Mouse (Mus musculus) embryonic facial prominence, embryonic 15.5 days (tissue): ENCODE data around the gene Zfyve9. TPM values are rescaled to one million over a fixed set of nuclear protein-coding genes. Genes with fewer than 3 reads are reported as not detected.

Source experiments
- ATAC-seq: fragments of 200-750 bp; cut with Nextera tagmentation; 2 replicates; pipeline ENCODE4 v1.8.0; 2017; ENCODE audit warnings: low read depth, moderate TSS enrichment; ENCODE audit not compliant: insufficient number of reproducible peaks, low FRiP score, low TSS enrichment
- H3K27ac ChIP-seq: fragments of 300-500 bp; sonication (generic); replicated peaks from 2 replicates; pipeline ENCODE4 v1.5.1; 2015; ENCODE audit warnings: mild to moderate bottlenecking, inconsistent platforms
- H3K27me3 ChIP-seq: fragments of 300-500 bp; sonication (generic); 2 replicates; pipeline ENCODE4 v1.6.1; 2015; ENCODE audit warnings: inconsistent platforms
- H3K36me3 ChIP-seq: fragments of 300-500 bp; sonication (generic); 2 replicates; pipeline ENCODE4 v1.6.1; 2015; ENCODE audit warnings: mild to moderate bottlenecking, inconsistent platforms
- H3K4me1 ChIP-seq: fragments of 300-500 bp; sonication (generic); 2 replicates; pipeline ENCODE4 v1.6.1; 2015; ENCODE audit warnings: inconsistent platforms
- H3K4me2 ChIP-seq: fragments of 300-500 bp; sonication (generic); replicated peaks from 2 replicates; pipeline ENCODE4 v1.6.1; 2015; ENCODE audit warnings: mild to moderate bottlenecking, inconsistent platforms
- H3K4me3 ChIP-seq: fragments of 300-500 bp; sonication (generic); replicated peaks from 2 replicates; pipeline ENCODE4 v1.5.1; 2015; ENCODE audit warnings: mild to moderate bottlenecking, inconsistent platforms
- H3K9ac ChIP-seq: fragments of 300-500 bp; sonication (generic); 2 replicates; pipeline ENCODE4 v1.6.1; 2015; ENCODE audit warnings: inconsistent platforms
- H3K9me3 ChIP-seq: fragments of 300-500 bp; sonication (generic); replicated peaks from 2 replicates; pipeline ENCODE4 v1.6.1; 2016; ENCODE audit warnings: inconsistent platforms
- WGBS: fragments of 180-500 bp; shearing (Covaris S2); methylation state at CpG from one replicate; pipeline ENCODE4 v1.1.7; 2015; 5-methylcytosine and 5-hydroxymethylcytosine counted together
- polyA plus RNA-seq: library from polyadenylated mRNA; unstranded; fragments of >200 nt; fragmentation: Nextera tagmentation; extraction: Ambion mirVana; gene quantifications from 2 replicates; pipeline ENCODE4 v1.2.1, GENCODE M21; 2015

Zfyve9 gene
- polyA plus RNA-seq, 1 experiment from 2014 or later = 4.8 TPM

DNA sequence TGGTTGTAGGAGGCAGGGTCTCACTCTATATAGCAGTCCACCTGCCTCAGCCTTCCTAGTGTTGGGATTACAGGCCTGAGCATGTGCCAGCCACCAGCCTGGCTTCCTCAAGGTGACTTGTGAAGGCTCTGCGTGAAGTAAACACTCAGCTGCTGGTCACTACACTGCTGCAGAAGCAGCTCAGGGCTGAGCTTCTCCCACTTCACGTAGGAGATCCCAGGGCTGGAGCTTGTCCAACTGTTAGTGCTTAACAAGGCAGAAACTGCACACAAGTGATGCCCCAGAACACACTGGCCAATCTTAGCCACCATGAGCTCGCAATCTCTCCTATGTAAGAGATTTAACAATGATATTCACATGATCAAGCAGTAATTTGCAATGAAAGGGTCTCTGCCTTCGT, 145.9 kb downstream of the Zfyve9 start:
- no peak for ATAC-seq
- WGBS = 69% methylated on average over 4 of the region's 4 CpGs
- no peak overlapping the region for H3K4me3 ChIP-seq
- H3K27me3 ChIP-seq = no peaks in the 10 kb centered on the region
- H3K9ac ChIP-seq = no peak overlapping the region
- no peak overlapping the region for H3K27ac ChIP-seq
- H3K36me3 ChIP-seq = peaks cover 87% of the 10 kb centered on the region
- H3K4me2 ChIP-seq = no peak overlapping the region
- no peaks in the 10 kb centered on the region for H3K9me3 ChIP-seq
- H3K4me1 ChIP-seq = no peaks in the 10 kb centered on the region

DNA sequence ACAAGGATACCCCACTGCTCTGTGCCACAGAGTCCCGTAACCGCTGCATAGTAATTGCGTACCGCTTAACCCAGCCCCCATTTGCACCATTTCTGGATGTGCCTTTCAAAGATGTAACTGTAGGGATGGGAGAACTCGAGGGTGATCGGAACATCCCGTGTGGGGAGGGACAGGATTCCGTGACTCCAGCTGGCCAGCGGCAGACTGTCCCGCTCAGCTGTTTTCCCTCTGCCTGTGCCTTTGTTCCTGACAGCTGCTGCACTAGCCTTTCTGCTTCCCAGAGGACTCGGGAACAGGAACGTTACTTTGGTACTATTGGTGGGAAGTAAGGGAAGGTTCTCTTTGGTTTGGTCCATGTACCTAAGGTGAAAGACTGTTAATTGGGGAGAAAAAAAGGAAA, 146.9 kb downstream of the Zfyve9 start:
- Histone ChIP-seq H3K4me3 (no peak overlapping the region), H3K27ac (no peak overlapping the region), H3K27me3 (no peaks in the 10 kb centered on the region), H3K4me1 (no peaks in the 10 kb centered on the region), H3K9me3 (no peaks in the 10 kb centered on the region), H3K36me3 (peaks cover 88% of the 10 kb centered on the region), H3K9ac (no peak overlapping the region), H3K4me2 (no peak overlapping the region)
- ATAC-seq = no peak
- WGBS = 81% methylated on average over 12 of the region's 12 CpGs

DNA sequence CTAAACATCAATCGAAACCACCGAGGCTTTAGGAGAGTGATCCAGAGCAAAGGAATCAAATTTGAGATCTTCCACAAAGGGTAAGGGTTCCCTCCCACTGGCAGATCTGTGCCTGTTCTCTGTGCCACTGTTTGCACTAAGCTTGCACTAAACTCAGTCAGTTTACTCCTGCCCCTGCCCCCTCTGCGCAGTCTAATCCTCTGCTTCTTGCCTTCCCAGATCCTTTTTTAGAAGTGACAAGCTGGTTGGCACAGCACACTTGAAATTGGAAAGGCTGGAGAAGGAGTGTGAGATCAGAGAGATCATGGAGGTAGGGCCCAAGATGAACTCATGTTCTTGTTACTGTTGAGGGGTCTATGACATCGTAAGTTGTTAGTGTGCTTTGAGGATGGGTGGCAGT, 149.0 kb downstream of the Zfyve9 start:
- Histone ChIP-seq H3K9me3 (no peaks in the 10 kb centered on the region), H3K36me3 (peaks cover 94% of the 10 kb centered on the region)

GRCm38 (mm10) chr4:108630096-108630495, 150.5 kb downstream of the Zfyve9 start:
- Histone ChIP-seq H3K4me1 (no peaks in the 10 kb centered on the region), H3K27ac (no peak overlapping the region), H3K4me3 (no peak overlapping the region), H3K4me2 (no peak overlapping the region), H3K9me3 (no peaks in the 10 kb centered on the region), H3K36me3 (peaks cover 96% of the 10 kb centered on the region), H3K27me3 (no peaks in the 10 kb centered on the region), H3K9ac (no peak overlapping the region)
- WGBS = 92% methylated on average over 9 of the region's 9 CpGs
- ATAC-seq = no peak

More for the DNA sequence above, 149.0 kb downstream of the Zfyve9 start:
- Histone ChIP-seq H3K4me2 (no peak overlapping the region), H3K4me3 (no peak overlapping the region), H3K27ac (no peak overlapping the region), H3K4me1 (no peaks in the 10 kb centered on the region), H3K27me3 (no peaks in the 10 kb centered on the region), H3K9ac (no peak overlapping the region)
- WGBS = 92% methylated on average over 4 of the region's 4 CpGs
- no peak for ATAC-seq

DNA sequence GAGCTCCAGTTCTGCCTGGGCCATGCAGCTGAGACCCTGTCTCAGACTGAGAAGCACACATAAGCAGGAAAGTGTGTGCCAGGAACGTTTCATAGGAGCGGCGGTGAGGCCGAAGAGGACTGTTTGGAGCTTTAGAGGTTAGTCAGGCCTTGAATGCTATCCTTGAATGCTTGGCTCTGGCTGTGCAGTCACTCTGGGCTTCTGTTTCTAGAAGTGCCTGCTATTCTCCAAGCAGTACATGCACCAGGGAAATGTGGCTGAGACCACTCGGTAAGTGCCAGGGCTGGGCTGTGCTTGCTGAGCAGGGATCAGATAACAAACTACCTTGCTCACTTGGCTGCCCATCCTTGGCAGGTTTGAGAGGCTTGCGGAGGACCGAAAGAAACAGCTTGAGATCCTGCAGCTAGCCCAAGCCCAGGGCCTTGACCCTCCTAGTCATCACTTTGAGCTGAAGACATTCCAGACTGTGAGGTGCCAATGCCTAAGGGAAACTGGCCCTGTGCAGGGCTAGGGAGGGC, 151.2 kb downstream of the Zfyve9 start:
- no peaks in the 10 kb centered on the region for H3K4me1 ChIP-seq
- H3K4me2 ChIP-seq = no peak overlapping the region
- no peak overlapping the region for H3K9ac ChIP-seq
- ATAC-seq = no peak
- H3K27ac ChIP-seq = no peak overlapping the region
- H3K9me3 ChIP-seq = no peaks in the 10 kb centered on the region
- peaks cover 96% of the 10 kb centered on the region for H3K36me3 ChIP-seq
- H3K4me3 ChIP-seq = no peak overlapping the region
- H3K27me3 ChIP-seq = no peaks in the 10 kb centered on the region
- 92% methylated on average over 7 of the region's 7 CpGs for WGBS

- peaks cover 81% of the 10 kb centered on the region for H3K36me3 ChIP-seq
- H3K4me1 ChIP-seq = no peaks in the 10 kb centered on the region
- ATAC-seq = no peak
- H3K27ac ChIP-seq = no peak overlapping the region
- H3K4me2 ChIP-seq = no peak overlapping the region
- no peaks in the 10 kb centered on the region for H3K9me3 ChIP-seq
- H3K4me3 ChIP-seq = no peak overlapping the region
- H3K27me3 ChIP-seq = no peaks in the 10 kb centered on the region
- H3K9ac ChIP-seq = no peak overlapping the region
- WGBS = 78% methylated on average over 5 of the region's 5 CpGs
Observed at GRCm38 (mm10) chr4:108627066-108627465, 153.5 kb downstream of the Zfyve9 start.

- ATAC-seq = no peak
- no peak overlapping the region for H3K27ac ChIP-seq
- H3K9ac ChIP-seq = no peak overlapping the region
- H3K4me2 ChIP-seq = no peak overlapping the region
- H3K27me3 ChIP-seq = no peaks in the 10 kb centered on the region
- H3K36me3 ChIP-seq = peaks cover 25% of the 10 kb centered on the region
- WGBS = 96% methylated on average over 6 of the region's 6 CpGs
- H3K4me1 ChIP-seq = peaks cover 19% of the 10 kb centered on the region
- H3K9me3 ChIP-seq = no peaks in the 10 kb centered on the region
- H3K4me3 ChIP-seq = no peak overlapping the region
Observed at GRCm38 (mm10) chr4:108621504-108621903, 159.1 kb downstream of the Zfyve9 start.

- H3K4me3 ChIP-seq = peak overlapping the region; percentile 86
- peaks cover 19% of the 10 kb centered on the region for H3K4me1 ChIP-seq
- peak overlapping the region; percentile 81 for H3K4me2 ChIP-seq
- no peaks in the 10 kb centered on the region for H3K27me3 ChIP-seq
- peak overlapping the region; percentile 98 for H3K9ac ChIP-seq
- ATAC-seq = no peak
- H3K36me3 ChIP-seq = peaks cover 16% of the 10 kb centered on the region
- no peaks in the 10 kb centered on the region for H3K9me3 ChIP-seq
- 20% methylated on average over 8 of the region's 8 CpGs for WGBS
- peak overlapping the region; percentile 97 for H3K27ac ChIP-seq
Observed at GRCm38 (mm10) chr4:108620536-108620935, 160.1 kb downstream of the Zfyve9 start.

GRCm38 (mm10) chr4:108619587-108620341, 160.8 kb downstream of the Zfyve9 start, which contains the start of gene Cc2d1b:
Gene Cc2d1b (plus strand): TSS chr4:108619940.
- Histone ChIP-seq H3K4me2 (peak within 1 kb of the TSS; percentile 81), H3K27me3 (no peaks in the 10 kb centered on the region), H3K4me3 (peak within 1 kb of the TSS; percentile 86), H3K36me3 (peaks cover 8% of the 10 kb centered on the region), H3K9me3 (no peaks in the 10 kb centered on the region), H3K9ac (peak within 1 kb of the TSS; percentile 98), H3K27ac (peak within 1 kb of the TSS; percentile 97), H3K4me1 (peaks cover 19% of the 10 kb centered on the region)
- ATAC-seq = peak; percentile 95
- under 1% methylated on average over 86 of the region's 86 CpGs for WGBS

GRCm38 (mm10) chr4:108619165-108619564, 161.4 kb downstream of the Zfyve9 start:
- Histone ChIP-seq H3K4me2 (peak overlapping the region; percentile 81), H3K4me3 (peak overlapping the region; percentile 86), H3K27ac (peak overlapping the region; percentile 97), H3K9ac (peak overlapping the region; percentile 98), H3K27me3 (no peaks in the 10 kb centered on the region), H3K36me3 (peaks cover 2% of the 10 kb centered on the region), H3K9me3 (no peaks in the 10 kb centered on the region), H3K4me1 (peaks cover 19% of the 10 kb centered on the region)
- ATAC-seq = no peak
- 3% methylated on average over 10 of the region's 10 CpGs for WGBS

DNA sequence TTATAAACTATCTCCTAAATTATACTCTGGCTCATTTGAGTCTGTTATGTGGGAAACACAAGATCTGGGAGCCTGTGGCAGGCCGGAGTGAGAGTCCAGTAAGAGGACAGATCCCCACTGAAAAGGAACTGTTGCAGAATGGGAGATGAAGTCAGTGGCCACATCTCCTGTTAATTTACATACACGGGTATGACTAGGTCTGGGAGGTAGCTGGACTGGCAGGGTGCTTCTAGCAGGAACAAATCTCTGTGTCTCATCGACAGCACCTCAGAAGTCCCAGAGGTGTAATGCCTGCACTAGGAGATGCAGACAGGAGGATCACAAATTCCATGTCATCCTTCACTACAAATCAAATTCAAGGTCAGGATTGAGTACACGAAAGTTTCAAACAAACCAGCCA, 162.0 kb downstream of the Zfyve9 start:
- peak overlapping the region; percentile 97; the same call in 1 of the 2 replicates for H3K27ac ChIP-seq
- peaks cover 19% of the 10 kb centered on the region for H3K4me1 ChIP-seq
- no peak for ATAC-seq
- H3K27me3 ChIP-seq = no peaks in the 10 kb centered on the region
- H3K9ac ChIP-seq = 0 out of 2 replicates have a peak overlapping the region, but pooled peaks have one; percentile 98
- peak overlapping the region; percentile 86; the same call in 1 of the 2 replicates for H3K4me3 ChIP-seq
- no peaks in the 10 kb centered on the region for H3K36me3 ChIP-seq
- WGBS = 65% methylated on average over 4 of the region's 4 CpGs
- peak overlapping the region; percentile 81; the same call in 1 of the 2 replicates for H3K4me2 ChIP-seq
- H3K9me3 ChIP-seq = no peaks in the 10 kb centered on the region
